ENCODE assay signal across 38 mouse cellular contexts in the genomic region with DNA sequence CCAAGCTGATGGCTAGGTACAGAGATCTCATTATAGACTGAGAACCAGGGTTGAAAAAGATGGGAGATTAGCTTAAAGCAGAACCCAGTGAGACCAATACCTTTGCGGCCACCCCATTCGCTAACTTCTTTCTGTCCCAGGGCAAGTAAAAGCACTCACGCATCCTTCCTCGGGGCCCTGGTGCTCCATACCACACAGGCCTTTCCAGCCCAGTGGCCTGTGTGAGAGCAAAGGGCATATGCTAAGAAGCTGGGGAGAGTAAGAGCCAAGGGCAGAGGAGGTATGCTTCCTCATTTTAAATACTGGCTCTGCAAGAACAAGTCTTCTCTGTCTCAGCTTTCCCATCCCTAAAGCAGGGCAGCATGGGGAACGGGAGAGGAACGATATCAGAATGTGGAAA. TPM values are rescaled to one million over a fixed set of nuclear protein-coding genes. Genes with fewer than 3 reads are reported as not detected.
A peak's percentile ranks its signal among the peaks of the same experiment; 100 is the strongest.
DNase-seq lines count a peak whose midpoint lies in the region; ATAC-seq and TF ChIP-seq lines count a peak whose summit lies in the region.
"Had no signal": no experiment of that assay in that cellular context is flagged by ENCODE, and none has a peak within 500 bp of the region (broad histone marks: within the 10 kb centered on the region; RNA-seq: fewer than 3 reads in every experiment).

No protein-coding gene starts in this region.

- 91% methylated on average over 6 of the region's 6 CpGs for WGBS in intestine, embryonic 15.5 days
- 79% methylated on average over 6 of the region's 6 CpGs for WGBS in intestine, postnatal 0 days
- WGBS in small intestine, adult 2 months, result 72% methylated on average over 6 of the region's 6 CpGs
- WGBS in midbrain, embryonic 11.5 days, result 96% methylated on average over 6 of the region's 6 CpGs

- TF ChIP-seq POLR2A in small intestine, adult 2 months (IDR thresholded peaks at IDR 0.05; ENCODE audit: low read depth, low read length), result no peak

- no peak for ATAC-seq in intestine, embryonic 15.5 days
- ATAC-seq in intestine, postnatal 0 days, result no peak
- ATAC-seq in midbrain, embryonic 11.5 days (ENCODE audit: low FRiP score), result no peak
- ATAC-seq: activated CD4-positive, CD25-positive, alpha-beta regulatory T cell, adult 4 months; forebrain, embryonic 13.5 days; inflammation-experienced regulatory T-cells, adult 6 months; liver, postnatal 0 days; midbrain, embryonic 13.5 days had no signal

- no peaks in the 10 kb centered on the region for H3K27me3 ChIP-seq in intestine, embryonic 15.5 days (replicated peaks)
- H3K27me3 ChIP-seq in intestine, postnatal 0 days (replicated peaks; ENCODE audit: control insufficient read depth, insufficient read depth, low read length), result no peaks in the 10 kb centered on the region
- H3K27me3 ChIP-seq in small intestine, adult 2 months (ENCODE audit: control insufficient read depth, insufficient read depth, low read length), result no peaks in the 10 kb centered on the region
- no peaks in the 10 kb centered on the region for H3K27me3 ChIP-seq in midbrain, embryonic 11.5 days (ENCODE audit: control insufficient read depth, insufficient read depth, low read length)
- H3K27me3 ChIP-seq: forebrain, embryonic 13.5 days; heart, embryonic 12.5 days; hindbrain, embryonic 15.5 days; liver, embryonic 12.5 days; megakaryocyte, embryonic 14.5 days; midbrain, embryonic 13.5 days; neural tube, embryonic 13.5 days had no signal

- no peak for TF ChIP-seq CTCF in intestine, postnatal 0 days (IDR thresholded peaks at IDR 0.05; ENCODE audit: low read depth)
- TF ChIP-seq CTCF in small intestine, adult 2 months (IDR thresholded peaks at IDR 0.05; ENCODE audit: extremely low read depth, insufficient read length, insufficient replicate concordance, low read depth, low read length), result no peak

- H3K27ac ChIP-seq in intestine, embryonic 15.5 days, result 0 out of 2 replicates have a peak overlapping the region, but pooled peaks have one; percentile 6
- H3K27ac ChIP-seq in intestine, postnatal 0 days (ENCODE audit: low read depth, low read length), result 0 out of 2 replicates have a peak overlapping the region, but pooled peaks have one; percentile 6
- H3K27ac ChIP-seq in small intestine, adult 2 months (ENCODE audit: insufficient read depth, low read depth, low read length), result peak overlapping the region; percentile 61
- no peak overlapping the region for H3K27ac ChIP-seq in midbrain, embryonic 11.5 days (ENCODE audit: low read depth, low read length)
- H3K27ac ChIP-seq: forebrain, embryonic 13.5 days; heart, adult 2 months; hindbrain, embryonic 15.5 days; liver, embryonic 12.5 days; midbrain, embryonic 13.5 days; neural tube, embryonic 13.5 days had no signal

- H3K4me2 ChIP-seq in intestine, embryonic 15.5 days (replicated peaks), result no peak overlapping the region
- H3K4me2 ChIP-seq in intestine, postnatal 0 days (replicated peaks; ENCODE audit: low read depth), result no peak overlapping the region
- H3K4me2 ChIP-seq in midbrain, embryonic 11.5 days, result no peak overlapping the region
- H3K4me2 ChIP-seq: forebrain, embryonic 13.5 days; heart, embryonic 12.5 days; hindbrain, embryonic 15.5 days; liver, embryonic 12.5 days; midbrain, embryonic 13.5 days; neural tube, embryonic 13.5 days had no signal

- intact Hi-C loops in gastrocnemius, postnatal 36 days (cut with DNase I), result no loop called here

- H3K9me3 ChIP-seq in intestine, embryonic 15.5 days, result no peaks in the 10 kb centered on the region
- no peaks in the 10 kb centered on the region for H3K9me3 ChIP-seq in intestine, postnatal 0 days (ENCODE audit: control insufficient read depth)
- H3K9me3 ChIP-seq in midbrain, embryonic 11.5 days (ENCODE audit: control insufficient read depth, low read length), result peaks cover 3% of the 10 kb centered on the region; the same call in 1 of the 2 replicates
- H3K9me3 ChIP-seq: forebrain, embryonic 13.5 days; hindbrain, embryonic 15.5 days; neural tube, embryonic 13.5 days had no signal

- H3K9ac ChIP-seq in intestine, embryonic 15.5 days, result no peak overlapping the region
- no peak overlapping the region for H3K9ac ChIP-seq in intestine, postnatal 0 days (ENCODE audit: low read depth, low read length)
- H3K9ac ChIP-seq in midbrain, embryonic 11.5 days (ENCODE audit: low read length), result no peak overlapping the region
- H3K9ac ChIP-seq: forebrain, embryonic 13.5 days; heart, embryonic 12.5 days; hindbrain, embryonic 15.5 days; liver, embryonic 12.5 days; liver, postnatal 0 days; midbrain, embryonic 13.5 days; neural tube, embryonic 13.5 days had no signal

- H3K4me1 ChIP-seq in intestine, embryonic 15.5 days (replicated peaks), result peaks cover 26% of the 10 kb centered on the region; the same call in 1 of the 2 replicates
- peaks cover 25% of the 10 kb centered on the region for H3K4me1 ChIP-seq in intestine, postnatal 0 days (replicated peaks; ENCODE audit: control insufficient read depth, insufficient read depth, low read length)
- peaks cover 29% of the 10 kb centered on the region; the same call in 1 of the 2 replicates for H3K4me1 ChIP-seq in small intestine, adult 2 months (ENCODE audit: control insufficient read depth, insufficient read depth, insufficient read length, low read length)
- peaks cover 2% of the 10 kb centered on the region for H3K4me1 ChIP-seq in midbrain, embryonic 11.5 days (ENCODE audit: control insufficient read depth, insufficient read depth, low read length)

- peak; percentile 50 for DNase-seq in kidney, postnatal 10 days
- no peak for DNase-seq in gastrocnemius, postnatal 36 days
- no peak for DNase-seq in midbrain, embryonic 11.5 days (ENCODE audit: low spot score, missing footprints)
- DNase-seq: adrenal gland, adult 2 months; adrenal gland, postnatal 36 days; B cell, adult 2 months; cerebellum, adult 8-10 months; cerebellum, postnatal 25 days; gastrocnemius, postnatal 25 days; heart, adult 2 months; left cerebral cortex, postnatal 4 days; liver, postnatal 0 days; lung, postnatal 4 days; right cerebral cortex, postnatal 4 days; thymus, postnatal 4 days had no signal

- H3K36me3 ChIP-seq in intestine, embryonic 15.5 days, result peaks cover 39% of the 10 kb centered on the region
- peaks cover 50% of the 10 kb centered on the region for H3K36me3 ChIP-seq in intestine, postnatal 0 days (ENCODE audit: control insufficient read depth, insufficient read depth)
- H3K36me3 ChIP-seq in small intestine, adult 2 months (ENCODE audit: control insufficient read depth, insufficient read depth, low read length), result peaks cover 61% of the 10 kb centered on the region
- peaks cover 35% of the 10 kb centered on the region for H3K36me3 ChIP-seq in midbrain, embryonic 11.5 days (ENCODE audit: control insufficient read depth, insufficient read depth, low read length)

- H3K4me3 ChIP-seq in intestine, embryonic 15.5 days (replicated peaks), result no peak overlapping the region
- H3K4me3 ChIP-seq in intestine, postnatal 0 days (ENCODE audit: low read depth, low read length), result no peak overlapping the region
- no peak overlapping the region for H3K4me3 ChIP-seq in small intestine, adult 2 months (ENCODE audit: low read depth, low read length)
- H3K4me3 ChIP-seq in midbrain, embryonic 11.5 days (ENCODE audit: low read depth, low read length), result no peak overlapping the region
- H3K4me3 ChIP-seq: forebrain, embryonic 13.5 days; heart, adult 2 months; heart, embryonic 12.5 days; hindbrain, embryonic 15.5 days; liver, embryonic 12.5 days; megakaryocyte, embryonic 14.5 days; midbrain, embryonic 13.5 days; neural tube, embryonic 13.5 days had no signal

RNA-seq across cellular contexts. Expression of a gene that starts 6.3 kb away (rescaled TPM):
- polyA plus RNA-seq in intestine, embryonic 15.5 days (2015; fragmentation: Nextera tagmentation; extraction: Ambion mirVana), result 632 and 657 TPM in 2 replicates
- polyA plus RNA-seq in intestine, postnatal 0 days (2015; fragmentation: Nextera tagmentation; extraction: Ambion mirVana), result 702 and 713 TPM in 2 replicates
- 67.4 and 181 TPM in 2 replicates for polyA plus RNA-seq in small intestine, adult 2 months (2012; rRNA removed)
- total RNA-seq in gastrocnemius, postnatal 36 days (2021), result 10 to 100 TPM; 62.8 to 67.2 TPM
- 404 and 408 TPM in 2 replicates for polyA plus RNA-seq in midbrain, embryonic 11.5 days (2014; fragmentation: Nextera tagmentation; extraction: Ambion mirVana)

RNA-seq across cellular contexts. Expression of a gene that starts 33.8 kb away (rescaled TPM):
- polyA plus RNA-seq in intestine, embryonic 15.5 days (2015; fragmentation: Nextera tagmentation; extraction: Ambion mirVana), result 10.9 and 11.2 TPM in 2 replicates
- polyA plus RNA-seq in intestine, postnatal 0 days (2015; fragmentation: Nextera tagmentation; extraction: Ambion mirVana), result 6.6 and 7.0 TPM in 2 replicates
- 3.2 and 13.4 TPM in 2 replicates for polyA plus RNA-seq in small intestine, adult 2 months (2012; rRNA removed)
- not detected for total RNA-seq in gastrocnemius, postnatal 36 days (2021)
- polyA plus RNA-seq in midbrain, embryonic 11.5 days (2014; fragmentation: Nextera tagmentation; extraction: Ambion mirVana), result 0.04 TPM in 1 of 2 replicates, not detected in the other
- total RNA-seq: gastrocnemius, adult 18-20 months; gastrocnemius, postnatal 25 days; left cerebral cortex, postnatal 4 days had no signal
- polyA plus RNA-seq: midbrain, embryonic 13.5 days had no signal

RNA-seq across cellular contexts. Expression of a gene that starts 59.1 kb away (rescaled TPM):
- not detected in 2 replicates for polyA plus RNA-seq in intestine, embryonic 15.5 days (2015; fragmentation: Nextera tagmentation; extraction: Ambion mirVana)
- not detected in 2 replicates for polyA plus RNA-seq in intestine, postnatal 0 days (2015; fragmentation: Nextera tagmentation; extraction: Ambion mirVana)
- not detected in 2 replicates for polyA plus RNA-seq in small intestine, adult 2 months (2012; rRNA removed)
- not detected for total RNA-seq in gastrocnemius, postnatal 36 days (2021)
- polyA plus RNA-seq in midbrain, embryonic 11.5 days (2014; fragmentation: Nextera tagmentation; extraction: Ambion mirVana), result not detected in 2 replicates
- total RNA-seq: adrenal gland, adult 2 months; adrenal gland, postnatal 36 days; gastrocnemius, adult 18-20 months; gastrocnemius, postnatal 25 days; heart, adult 2 months; hematopoietic stem cell, adult 5-6 weeks; layer of hippocampus, adult 18-20 months; layer of hippocampus, postnatal 14 days; left cerebral cortex, adult 8-10 months; left cerebral cortex, postnatal 4 days had no signal
- polyA plus RNA-seq: activated CD4-positive, CD25-positive, alpha-beta regulatory T cell, adult 4 months; adrenal gland, adult 2 months; embryonic facial prominence, embryonic 11.5 days; forebrain, embryonic 13.5 days; heart, adult 2 months; heart, embryonic 12.5 days; heart, postnatal 0 days; hindbrain, embryonic 15.5 days; inflammation-experienced regulatory T-cells, adult 6 months; limb, embryonic 14.5 days; liver, embryonic 12.5 days; liver, postnatal 0 days; lung, embryonic 16.5 days; midbrain, embryonic 13.5 days; neural tube, embryonic 13.5 days; stomach, embryonic 14.5 days; thymus, postnatal 0 days had no signal
